Mouse (Mus musculus) ovary, adult 18-20 months (tissue): Measurements from ENCODE around the gene Fam102a.

Source experiments
- DNase-seq: peaks from one replicate; pipeline ENCODE4 v3.0.0; 2022; ENCODE audit warnings: low spot score, mixed read lengths

Fam102a gene

GRCm38 (mm10) chr2:32581450-32582095 lies 46.4 kb downstream of the Fam102a start:
- DNase-seq, result no peak

- peak; percentile 63 for DNase-seq
These were observed 48.0 kb downstream of the Fam102a start for GRCm38 (mm10) chr2:32582830-32583799.

GRCm38 (mm10) chr2:32585149-32585714 lies 50.1 kb downstream of the Fam102a start:
- no peak for DNase-seq

- peak; percentile 86 for DNase-seq
These were observed 51.8 kb downstream of the Fam102a start, which contains the start of gene St6galnac4 for GRCm38 (mm10) chr2:32586871-32587351. Gene St6galnac4, plus strand, starts transcription at chr2:32587095.

- DNase-seq, result no peak
These were observed 52.7 kb downstream of the Fam102a start for GRCm38 (mm10) chr2:32587731-32588321.

GRCm38 (mm10) chr2:32589213-32589795 lies 54.2 kb downstream of the Fam102a start:
- DNase-seq, result no peak

- DNase-seq, result no peak
These were observed 55.1 kb downstream of the Fam102a start for GRCm38 (mm10) chr2:32590224-32590623.

GRCm38 (mm10) chr2:32591249-32591648 lies 56.1 kb downstream of the Fam102a start:
- no peak for DNase-seq

- DNase-seq, result peak; percentile 71
These were observed 61.6 kb downstream of the Fam102a start for GRCm38 (mm10) chr2:32596725-32597124.

GRCm38 (mm10) chr2:32597248-32597647 lies 62.1 kb downstream of the Fam102a start:
- DNase-seq, result no peak

GRCm38 (mm10) chr2:32597699-32598098 lies 62.6 kb downstream of the Fam102a start:
- no peak for DNase-seq

GRCm38 (mm10) chr2:32598506-32598905 lies 63.4 kb downstream of the Fam102a start:
- DNase-seq, result no peak

GRCm38 (mm10) chr2:32599409-32599808 lies 64.3 kb downstream of the Fam102a start, which contains the start of gene St6galnac6:
Gene St6galnac6, plus strand, starts transcription at chr2:32599709.
- no peak for DNase-seq

- no peak for DNase-seq
These were observed 66.4 kb downstream of the Fam102a start for GRCm38 (mm10) chr2:32601417-32602065.

- peak; percentile 61 for DNase-seq
These were observed 67.5 kb downstream of the Fam102a start for GRCm38 (mm10) chr2:32602600-32603054.

- no peak for DNase-seq
These were observed 69.5 kb downstream of the Fam102a start for GRCm38 (mm10) chr2:32604631-32605030.

GRCm38 (mm10) chr2:32606161-32607142 lies 71.3 kb downstream of the Fam102a start:
- DNase-seq, result peak; percentile 73

- DNase-seq, result no peak
These were observed 72.3 kb downstream of the Fam102a start for GRCm38 (mm10) chr2:32607262-32607947.

- DNase-seq, result peak; percentile 80
These were observed 73.1 kb downstream of the Fam102a start for GRCm38 (mm10) chr2:32608141-32608777.
